Mouse (Mus musculus) testis, adult 2 months (tissue): Measurements from ENCODE around the gene Mrps27. TPM values are rescaled to one million over a fixed set of nuclear protein-coding genes. Genes with fewer than 3 reads are reported as not detected.
"Not testable (repeated sequence)": the region's sequence is repeated elsewhere in the genome, so short reads cannot be mapped to it uniquely, and the experiment has no call there.

Experiments
- H3K27ac ChIP-seq: fragments of 200-500 bp; 2 replicates; pipeline ENCODE4 v1.5.1; 2012; ENCODE audit warnings: low read depth, low read length; ENCODE audit not compliant: control insufficient read depth, insufficient read depth
- H3K27me3 ChIP-seq: fragments of 200-500 bp; 2 replicates; pipeline ENCODE4 v1.6.1; 2012; ENCODE audit warnings: mild to moderate bottlenecking, low read length, moderate library complexity; ENCODE audit not compliant: control insufficient read depth, insufficient read depth
- H3K36me3 ChIP-seq: fragments of 200-500 bp; 2 replicates; pipeline ENCODE4 v1.6.1; 2012; ENCODE audit warnings: mild to moderate bottlenecking, low read length; ENCODE audit not compliant: control insufficient read depth, insufficient read depth
- H3K4me1 ChIP-seq: fragments of 200-500 bp; 2 replicates; pipeline ENCODE4 v1.6.1; 2012; ENCODE audit warnings: low read length; ENCODE audit not compliant: control insufficient read depth, insufficient read depth
- H3K4me3 ChIP-seq: fragments of 200-500 bp; 2 replicates; pipeline ENCODE4 v1.5.1; 2012; ENCODE audit warnings: low read depth, mild to moderate bottlenecking, low read length, moderate library complexity, mixed read lengths; ENCODE audit not compliant: control insufficient read depth
- CTCF ChIP-seq: fragments of 200-500 bp; IDR thresholded peaks from 2 replicates; pipeline ENCODE4 v1.5.1; 2012; ENCODE audit warnings: low read depth, mild to moderate bottlenecking, inconsistent platforms, low read length, moderate library complexity; ENCODE audit not compliant: control insufficient read depth, insufficient read depth, insufficient replicate concordance
- POLR2A ChIP-seq: fragments of 200-500 bp; IDR thresholded peaks from 2 replicates; pipeline ENCODE4 v1.6.1; 2012; ENCODE audit warnings: low read depth, mild to moderate bottlenecking, inconsistent platforms, low read length, moderate library complexity; ENCODE audit not compliant: control insufficient read depth
- polyA plus RNA-seq: library from polyadenylated mRNA; depleted of rRNA; stranded (reverse); fragments of >200 nt; gene quantifications from 2 replicates; pipeline ENCODE4 v1.2.3, GENCODE M21; 2012

Mrps27 gene
- polyA plus RNA-seq, 1 experiment: 8.5 TPM

- Histone ChIP-seq H3K4me3 (no peak overlapping the region), H3K27me3 (no peaks in the 10 kb centered on the region), H3K27ac (no peak overlapping the region), H3K4me1 (no peaks in the 10 kb centered on the region), H3K36me3 (no peaks in the 10 kb centered on the region)
- TF ChIP-seq CTCF (no peak), POLR2A (no peak)
Observed at GRCm38 (mm10) chr13:99308393-99308792, 36.2 kb upstream of the Mrps27 start.

GRCm38 (mm10) chr13:99314098-99314497, 30.5 kb upstream of the Mrps27 start:
- Histone ChIP-seq H3K4me3 (no peak overlapping the region), H3K4me1 (no peaks in the 10 kb centered on the region; the same call in 1 of the 2 replicates), H3K27ac (no peak overlapping the region), H3K27me3 (no peaks in the 10 kb centered on the region), H3K36me3 (no peaks in the 10 kb centered on the region)
- TF ChIP-seq CTCF (no peak), POLR2A (no peak)

- Histone ChIP-seq H3K36me3 (no peaks in the 10 kb centered on the region; the same call in 1 of the 2 replicates), H3K4me3 (no peak overlapping the region), H3K27me3 (no peaks in the 10 kb centered on the region), H3K27ac (no peak overlapping the region), H3K4me1 (no peaks in the 10 kb centered on the region; the same call in 1 of the 2 replicates)
- TF ChIP-seq CTCF (no peak), POLR2A (no peak)
Observed at GRCm38 (mm10) chr13:99314657-99315181, 29.9 kb upstream of the Mrps27 start.

GRCm38 (mm10) chr13:99316366-99316765, 28.2 kb upstream of the Mrps27 start:
- TF ChIP-seq CTCF (no peak), POLR2A (no peak)
- Histone ChIP-seq H3K27me3 (no peaks in the 10 kb centered on the region), H3K4me1 (no peaks in the 10 kb centered on the region; the same call in 1 of the 2 replicates), H3K36me3 (no peaks in the 10 kb centered on the region; the same call in 1 of the 2 replicates), H3K4me3 (no peak overlapping the region), H3K27ac (peak overlapping the region; percentile 1; the same call in 1 of the 2 replicates)

GRCm38 (mm10) chr13:99317058-99317457, 27.5 kb upstream of the Mrps27 start:
- H3K4me1 ChIP-seq: no peaks in the 10 kb centered on the region; the same call in 1 of the 2 replicates
- TF ChIP-seq CTCF (no peak), POLR2A (no peak)
- H3K36me3 ChIP-seq: no peaks in the 10 kb centered on the region; the same call in 1 of the 2 replicates
- no peaks in the 10 kb centered on the region for H3K27me3 ChIP-seq
- no peak overlapping the region for H3K4me3 ChIP-seq
- H3K27ac ChIP-seq: no peak overlapping the region

GRCm38 (mm10) chr13:99320453-99320852, 24.1 kb upstream of the Mrps27 start:
- no peak overlapping the region for H3K4me3 ChIP-seq
- H3K36me3 ChIP-seq: no peaks in the 10 kb centered on the region; the same call in 1 of the 2 replicates
- no peak for TF ChIP-seq POLR2A
- no peak for TF ChIP-seq CTCF
- H3K4me1 ChIP-seq: no peaks in the 10 kb centered on the region; the same call in 1 of the 2 replicates
- H3K27ac ChIP-seq: no peak overlapping the region
- no peaks in the 10 kb centered on the region for H3K27me3 ChIP-seq

GRCm38 (mm10) chr13:99322915-99323314, 21.7 kb upstream of the Mrps27 start:
- H3K27ac ChIP-seq, H3K4me3 ChIP-seq, H3K27me3 ChIP-seq, H3K36me3 ChIP-seq, H3K4me1 ChIP-seq: not testable (repeated sequence)
